Mouse (Mus musculus) cerebellum, adult 2 months (tissue): ENCODE measurements around the gene 5730596B20Rik. TPM values are rescaled to one million over a fixed set of nuclear protein-coding genes. Genes with fewer than 3 reads are reported as not detected.

Source experiments
- DNase-seq, 2 experiments: peaks; one replicate each; pipeline ENCODE4 v3.0.0; 2021
- H3K27ac ChIP-seq: fragments of 200-500 bp; 2 replicates; pipeline ENCODE4 v1.5.1; 2012; ENCODE audit warnings: low read length, control low read depth, inconsistent platforms; ENCODE audit not compliant: insufficient read depth
- H3K27me3 ChIP-seq: fragments of 200-500 bp; 2 replicates; pipeline ENCODE4 v1.6.1; 2012; ENCODE audit warnings: inconsistent platforms, mild to moderate bottlenecking, low read length, moderate library complexity; ENCODE audit not compliant: control insufficient read depth, insufficient read depth
- H3K4me1 ChIP-seq: fragments of 200-500 bp; 2 replicates; pipeline ENCODE4 v1.6.1; 2011; ENCODE audit warnings: low read length; ENCODE audit not compliant: control insufficient read depth, insufficient read depth
- H3K4me3 ChIP-seq: fragments of 200-500 bp; replicated peaks from 2 replicates; pipeline ENCODE3; 2011; ENCODE audit warnings: mild to moderate bottlenecking, low read depth, low read length, control low read depth; ENCODE audit not compliant: insufficient read depth
- CTCF ChIP-seq: fragments of 200-500 bp; IDR thresholded peaks from 2 replicates; pipeline ENCODE4 v1.5.1; 2011; ENCODE audit warnings: low read depth, mild to moderate bottlenecking, control low read depth, low read length, moderate library complexity, borderline replicate concordance; ENCODE audit not compliant: insufficient read depth
- POLR2A ChIP-seq: fragments of 200-500 bp; IDR thresholded peaks from 2 replicates; pipeline ENCODE4 v1.6.1; 2011; ENCODE audit warnings: low read length, control low read depth, borderline replicate concordance; ENCODE audit not compliant: insufficient read depth
- WGBS: fragments of 180-500 bp; shearing (Covaris S2); methylation state at CpG from one replicate; pipeline ENCODE4 v1.1.7; 2018; 5-methylcytosine and 5-hydroxymethylcytosine counted together
- polyA plus RNA-seq: library from polyadenylated mRNA; depleted of rRNA; stranded (reverse); fragments of >200 nt; gene quantifications from 2 replicates; pipeline ENCODE4 v1.2.3, GENCODE M21; 2012

The 5730596B20Rik gene
- polyA plus RNA-seq, 1 experiment: 0.18 TPM

- 6% methylated on average over 25 of the region's 25 CpGs for WGBS
- H3K27ac ChIP-seq: no peak within 1 kb of the TSS
- TF ChIP-seq CTCF: no peak
- TF ChIP-seq POLR2A: no peak
- H3K4me3 ChIP-seq: no peak within 1 kb of the TSS
- peaks cover 18% of the 10 kb centered on the region; the same call in 1 of the 2 replicates for H3K27me3 ChIP-seq
- H3K4me1 ChIP-seq: no peaks in the 10 kb centered on the region
- DNase-seq: no peak
Measured at GRCm38 (mm10) chr6:52164626-52165440, 12.5 kb upstream of the 5730596B20Rik start, which contains the start of gene Hoxa2. Gene Hoxa2, minus strand, starts transcription at chr6:52164831.

GRCm38 (mm10) chr6:52165441-52166370, 11.6 kb upstream of the 5730596B20Rik start:
- peaks cover 16% of the 10 kb centered on the region; the same call in 1 of the 2 replicates for H3K27me3 ChIP-seq
- DNase-seq: no peak
- H3K4me3 ChIP-seq: no peak overlapping the region
- TF ChIP-seq POLR2A (no peak), CTCF (no peak)
- no peak overlapping the region for H3K27ac ChIP-seq
- WGBS: 2% methylated on average over 28 of the region's 28 CpGs
- no peaks in the 10 kb centered on the region for H3K4me1 ChIP-seq

- Histone ChIP-seq H3K4me3 (no peak overlapping the region), H3K27me3 (peaks cover 18% of the 10 kb centered on the region; the same call in 1 of the 2 replicates), H3K4me1 (no peaks in the 10 kb centered on the region), H3K27ac (no peak overlapping the region)
- 7% methylated on average over 4 of the region's 4 CpGs for WGBS
- no peak for DNase-seq
- TF ChIP-seq CTCF (no peak), POLR2A (no peak)
Measured at GRCm38 (mm10) chr6:52166431-52167077, 10.7 kb upstream of the 5730596B20Rik start.

GRCm38 (mm10) chr6:52167176-52167575, 10.1 kb upstream of the 5730596B20Rik start:
- peaks cover 21% of the 10 kb centered on the region; the same call in 1 of the 2 replicates for H3K27me3 ChIP-seq
- no peak for DNase-seq
- TF ChIP-seq CTCF: no peak
- TF ChIP-seq POLR2A: no peak
- no peaks in the 10 kb centered on the region for H3K4me1 ChIP-seq
- H3K4me3 ChIP-seq: no peak overlapping the region
- WGBS: 21% methylated on average over 1 of the region's 1 CpGs
- H3K27ac ChIP-seq: no peak overlapping the region

GRCm38 (mm10) chr6:52167736-52168161, 9.5 kb upstream of the 5730596B20Rik start:
- no peak overlapping the region for H3K27ac ChIP-seq
- WGBS: 3% methylated on average over 14 of the region's 14 CpGs
- DNase-seq: no peak
- H3K27me3 ChIP-seq: peaks cover 23% of the 10 kb centered on the region; the same call in 1 of the 2 replicates
- no peak overlapping the region for H3K4me3 ChIP-seq
- TF ChIP-seq CTCF: no peak
- H3K4me1 ChIP-seq: no peaks in the 10 kb centered on the region

- H3K4me3 ChIP-seq: no peak overlapping the region
Measured at GRCm38 (mm10) chr6:52168191-52169055, 8.9 kb upstream of the 5730596B20Rik start.

More at GRCm38 (mm10) chr6:52168191-52169055, 8.9 kb upstream of the 5730596B20Rik start:
- Histone ChIP-seq H3K27ac (no peak overlapping the region), H3K27me3 (peaks cover 19% of the 10 kb centered on the region; the same call in 1 of the 2 replicates), H3K4me1 (no peaks in the 10 kb centered on the region)
- 3% methylated on average over 42 of the region's 42 CpGs for WGBS
- TF ChIP-seq CTCF (no peak), POLR2A (no peak)
- no peak for DNase-seq
